Mouse (Mus musculus): ENCODE measurements around the gene Ankib1.

- TF ChIP-seq POLR2A (IDR thresholded peaks at IDR 0.05; ENCODE audit: control insufficient read depth in 1 of 2, insufficient read depth in 1 of 2, low read depth in 1 of 2, low read length in 2 of 2, poor library complexity in 1 of 2) (no peak), TCF12 (IDR thresholded peaks at IDR 0.05; ENCODE audit: low read depth, low read length) (no peak), CTCF (IDR thresholded peaks at IDR 0.05 in 2 of 3, conservative IDR thresholded peaks at IDR 0.05 in 1 of 3; ENCODE audit: control insufficient read depth in 1 of 3, insufficient read depth in 1 of 3, low read depth in 2 of 3, low read length in 3 of 3, poor library complexity in 1 of 3, severe bottlenecking in 1 of 3) (no peak)
Measured at GRCm38 (mm10) chr5:3666585-3666984, 136.1 kb downstream of the Ankib1 start.
